Mouse (Mus musculus): ENCODE results near the gene Erbb4. TPM values are rescaled to one million over a fixed set of nuclear protein-coding genes. Genes with fewer than 3 reads are reported as not detected.
A peak's percentile ranks its signal among the peaks of the same experiment; 100 is the strongest.

The Erbb4 gene
- polyA plus RNA-seq, 1 experiment from 2014 or later: 12.8 TPM

DNA sequence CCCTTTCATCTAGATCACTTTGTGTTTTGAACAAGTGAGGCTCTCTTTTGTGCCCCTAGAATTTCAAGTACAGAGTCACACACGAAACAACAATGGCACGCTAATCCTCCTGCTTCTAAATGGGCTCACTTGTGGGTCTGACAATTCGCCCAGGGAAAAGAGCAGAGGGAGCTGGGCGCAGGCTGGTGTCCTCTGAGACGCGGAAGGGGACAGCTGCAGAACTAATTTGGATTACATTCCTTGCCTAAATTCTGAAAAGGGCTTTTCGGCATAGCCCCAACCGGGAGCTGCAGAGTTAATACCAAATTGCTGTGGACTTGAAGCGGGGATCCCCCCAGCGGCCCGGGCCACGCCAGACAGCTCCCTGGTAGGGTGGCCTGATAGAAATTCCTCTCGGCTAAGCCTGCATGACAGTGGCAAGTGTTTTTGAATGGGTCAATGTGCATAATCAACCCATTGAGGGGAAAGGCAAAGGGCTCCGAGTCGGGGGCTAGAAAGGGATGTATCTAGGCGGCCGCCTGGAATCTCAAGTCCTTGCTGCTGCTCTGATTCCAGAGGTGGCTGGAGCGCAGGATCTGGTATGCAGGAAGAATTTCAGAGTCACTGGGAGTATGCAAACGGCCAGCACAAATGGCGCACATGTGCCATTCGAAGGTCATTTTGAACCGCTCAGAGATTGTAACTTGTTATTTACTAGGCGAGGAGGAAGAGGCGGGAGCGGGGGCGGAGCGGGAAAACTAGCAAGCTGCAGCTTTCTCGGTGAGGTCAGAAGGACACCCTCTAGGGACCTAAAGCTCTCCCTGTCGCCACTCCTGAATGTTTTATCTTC lies 2.2 kb downstream of the Erbb4 start:
- Histone ChIP-seq H3K4me1 (peaks cover 32% of the 10 kb centered on the region), H3K36me3 (no peaks in the 10 kb centered on the region), H3K9ac (replicated peaks) (peak overlapping the region; percentile 70), H3K4me2 (peak overlapping the region; percentile 91), H3K27me3 (replicated peaks) (no peaks in the 10 kb centered on the region; the same call in 1 of the 2 replicates), H3K27ac (replicated peaks) (peak overlapping the region; percentile 78), H3K4me3 (replicated peaks) (peak overlapping the region; percentile 79), H3K9me3 (replicated peaks) (no peaks in the 10 kb centered on the region)
- ATAC-seq (ENCODE audit: low FRiP score): no peak
- WGBS: under 1% methylated on average over 29 of the region's 29 CpGs

DNA sequence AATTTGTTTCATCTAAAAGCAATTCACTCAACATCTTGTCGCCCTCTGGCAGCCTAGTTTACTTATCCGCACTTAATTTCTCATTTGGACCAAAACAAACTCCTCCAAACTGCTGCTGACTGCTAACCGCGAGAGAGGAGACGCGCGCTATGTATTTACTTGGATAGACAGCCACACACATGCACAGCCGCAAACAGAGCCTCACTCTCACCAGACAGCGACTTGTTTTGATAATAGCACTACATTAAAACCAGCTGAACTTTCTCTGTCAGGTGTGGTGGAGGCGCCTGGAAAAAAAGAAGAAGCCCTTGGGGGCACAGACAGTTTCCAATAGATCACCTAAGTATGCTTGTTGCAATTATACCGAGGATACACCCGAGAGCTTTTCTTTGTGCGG lies 2.8 kb downstream of the Erbb4 start:
- WGBS: under 1% methylated on average over 13 of the region's 13 CpGs
- peaks cover 32% of the 10 kb centered on the region for H3K4me1 ChIP-seq
- no peaks in the 10 kb centered on the region for H3K9me3 ChIP-seq (replicated peaks)
- H3K27ac ChIP-seq (replicated peaks): peak overlapping the region; percentile 78
- H3K4me2 ChIP-seq: peak overlapping the region; percentile 91
- H3K9ac ChIP-seq (replicated peaks): peak overlapping the region; percentile 70
- no peaks in the 10 kb centered on the region; the same call in 1 of the 2 replicates for H3K27me3 ChIP-seq (replicated peaks)
- H3K4me3 ChIP-seq (replicated peaks): peak overlapping the region; percentile 79
- no peak for ATAC-seq (ENCODE audit: low FRiP score)
- H3K36me3 ChIP-seq: no peaks in the 10 kb centered on the region

DNA sequence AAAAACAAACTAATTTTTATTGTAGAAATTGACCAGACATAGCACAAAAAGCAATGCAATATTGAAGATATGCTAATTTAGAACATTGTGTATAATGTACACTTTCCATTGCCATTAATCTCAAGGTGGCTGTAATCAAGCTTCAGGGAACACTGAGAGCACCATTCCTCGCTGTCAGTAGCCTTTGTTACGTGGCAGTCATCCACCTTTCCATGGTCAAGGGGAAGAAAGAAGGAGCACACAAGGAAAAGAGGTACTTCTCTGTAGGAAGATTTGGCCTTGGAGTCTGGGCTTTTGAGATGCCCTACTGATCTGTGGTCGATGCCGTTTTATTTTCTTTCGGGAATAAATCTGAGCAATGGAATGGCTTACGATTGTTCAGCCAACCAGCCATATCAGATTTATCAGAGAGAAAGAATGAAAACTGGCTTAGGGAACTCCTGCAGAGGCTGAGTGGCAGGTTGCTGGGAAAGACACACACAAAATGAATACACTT lies 4.6 kb downstream of the Erbb4 start:
- Histone ChIP-seq H3K27me3 (replicated peaks) (no peaks in the 10 kb centered on the region), H3K4me3 (replicated peaks) (0 out of 2 replicates have a peak overlapping the region, but pooled peaks have one; percentile 8), H3K36me3 (no peaks in the 10 kb centered on the region), H3K9me3 (replicated peaks) (no peaks in the 10 kb centered on the region), H3K4me2 (peak overlapping the region; percentile 40), H3K4me1 (peaks cover 28% of the 10 kb centered on the region), H3K9ac (replicated peaks) (no peak overlapping the region), H3K27ac (replicated peaks) (no peak overlapping the region)
- no peak for ATAC-seq (ENCODE audit: low FRiP score)
- 41% methylated on average over 6 of the region's 6 CpGs for WGBS

DNA sequence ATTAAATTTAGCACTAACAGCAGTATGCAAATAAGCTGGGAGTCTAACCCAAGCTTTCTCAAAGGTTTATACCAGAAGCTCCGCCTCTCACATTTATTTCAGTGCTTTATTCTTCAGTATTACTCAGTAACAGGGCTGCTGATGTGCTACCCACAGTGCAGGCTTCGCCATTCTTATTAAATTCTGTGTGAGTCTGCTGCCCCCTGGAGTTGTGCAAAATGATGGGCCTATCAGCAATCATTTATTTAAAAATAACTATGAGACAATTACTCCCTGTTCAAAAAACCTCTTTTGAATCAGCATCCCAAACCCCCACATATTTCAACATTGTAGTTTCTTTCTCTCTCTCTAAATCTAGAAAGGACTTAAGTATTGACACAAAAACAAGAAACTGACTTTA lies 6.2 kb downstream of the Erbb4 start:
- Histone ChIP-seq H3K27me3 (replicated peaks) (no peaks in the 10 kb centered on the region), H3K9me3 (replicated peaks) (no peaks in the 10 kb centered on the region), H3K4me3 (replicated peaks) (no peak overlapping the region), H3K9ac (replicated peaks) (no peak overlapping the region), H3K36me3 (no peaks in the 10 kb centered on the region), H3K4me2 (no peak overlapping the region), H3K4me1 (peaks cover 21% of the 10 kb centered on the region), H3K27ac (replicated peaks) (no peak overlapping the region)
- WGBS: 73% methylated on average over 2 of the region's 2 CpGs
- no peak for ATAC-seq (ENCODE audit: low FRiP score)

GRCm38 (mm10) chr1:69093052-69093451 lies 14.8 kb downstream of the Erbb4 start:
- Histone ChIP-seq H3K27me3 (replicated peaks) (no peaks in the 10 kb centered on the region), H3K4me2 (no peak overlapping the region), H3K4me3 (replicated peaks) (no peak overlapping the region), H3K36me3 (no peaks in the 10 kb centered on the region), H3K9me3 (replicated peaks) (no peaks in the 10 kb centered on the region), H3K27ac (replicated peaks) (no peak overlapping the region), H3K9ac (replicated peaks) (no peak overlapping the region), H3K4me1 (no peaks in the 10 kb centered on the region)
- 57% methylated on average over 3 of the region's 3 CpGs for WGBS
- no peak for ATAC-seq (ENCODE audit: low FRiP score)

GRCm38 (mm10) chr1:69089331-69089730 lies 18.5 kb downstream of the Erbb4 start:
- Histone ChIP-seq H3K36me3 (no peaks in the 10 kb centered on the region), H3K27ac (replicated peaks) (no peak overlapping the region), H3K4me3 (replicated peaks) (no peak overlapping the region), H3K27me3 (replicated peaks) (no peaks in the 10 kb centered on the region), H3K9me3 (replicated peaks) (no peaks in the 10 kb centered on the region), H3K4me2 (no peak overlapping the region), H3K9ac (replicated peaks) (no peak overlapping the region), H3K4me1 (no peaks in the 10 kb centered on the region)
- 76% methylated on average over 1 of the region's 1 CpGs for WGBS
- ATAC-seq (ENCODE audit: low FRiP score): no peak

DNA sequence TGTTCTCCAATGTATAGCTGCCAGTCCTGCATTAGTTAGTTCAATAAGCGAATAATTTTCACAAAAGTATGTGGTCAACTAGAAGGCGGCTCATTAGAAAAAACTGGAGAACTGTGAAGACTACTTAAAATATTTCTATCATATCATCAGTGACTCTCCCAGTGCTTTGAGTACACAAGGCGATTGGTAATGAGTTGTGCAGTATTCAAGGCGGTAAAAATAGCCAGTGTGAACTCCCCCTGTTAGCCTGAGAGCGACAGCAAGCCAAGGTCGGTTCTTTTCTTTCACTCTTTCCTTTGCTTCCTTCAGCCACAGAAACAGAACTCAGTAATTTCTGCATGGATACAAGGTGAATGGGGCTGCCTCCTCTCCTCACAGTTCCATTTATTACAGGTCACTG lies 22.1 kb downstream of the Erbb4 start:
- 73% methylated on average over 6 of the region's 6 CpGs for WGBS
- Histone ChIP-seq H3K9ac (replicated peaks) (no peak overlapping the region), H3K27me3 (replicated peaks) (no peaks in the 10 kb centered on the region), H3K36me3 (no peaks in the 10 kb centered on the region), H3K4me1 (no peaks in the 10 kb centered on the region), H3K27ac (replicated peaks) (no peak overlapping the region), H3K9me3 (replicated peaks) (no peaks in the 10 kb centered on the region), H3K4me3 (replicated peaks) (no peak overlapping the region), H3K4me2 (no peak overlapping the region)
- no peak for ATAC-seq (ENCODE audit: low FRiP score)

GRCm38 (mm10) chr1:69048918-69049317 lies 58.9 kb downstream of the Erbb4 start:
- no peak overlapping the region for H3K4me2 ChIP-seq
- WGBS: 85% methylated on average over 4 of the region's 4 CpGs
- no peak overlapping the region for H3K4me3 ChIP-seq (replicated peaks)
- no peak for ATAC-seq (ENCODE audit: low FRiP score)
- no peaks in the 10 kb centered on the region for H3K27me3 ChIP-seq (replicated peaks)
- no peaks in the 10 kb centered on the region for H3K4me1 ChIP-seq
- H3K27ac ChIP-seq (replicated peaks): no peak overlapping the region
- no peak overlapping the region for H3K9ac ChIP-seq (replicated peaks)
- no peaks in the 10 kb centered on the region for H3K9me3 ChIP-seq (replicated peaks)
- H3K36me3 ChIP-seq: no peaks in the 10 kb centered on the region

GRCm38 (mm10) chr1:69046228-69046978 lies 61.5 kb downstream of the Erbb4 start:
- Histone ChIP-seq H3K27ac (replicated peaks) (no peak overlapping the region), H3K4me1 (no peaks in the 10 kb centered on the region), H3K36me3 (no peaks in the 10 kb centered on the region), H3K9ac (replicated peaks) (no peak overlapping the region), H3K9me3 (replicated peaks) (no peaks in the 10 kb centered on the region), H3K4me3 (replicated peaks) (no peak overlapping the region), H3K4me2 (no peak overlapping the region), H3K27me3 (replicated peaks) (no peaks in the 10 kb centered on the region)
- ATAC-seq (ENCODE audit: low FRiP score): no peak
- 56% methylated on average over 11 of the region's 11 CpGs for WGBS

- H3K27ac ChIP-seq (replicated peaks): no peak overlapping the region
- H3K9me3 ChIP-seq (replicated peaks): no peaks in the 10 kb centered on the region
- no peak overlapping the region for H3K4me3 ChIP-seq (replicated peaks)
- 26% methylated on average over 5 of the region's 5 CpGs for WGBS
- 0 out of 2 replicates have a peak, but pooled peaks cover 3% of the 10 kb centered on the region for H3K4me1 ChIP-seq
- H3K4me2 ChIP-seq: no peak overlapping the region
- H3K27me3 ChIP-seq (replicated peaks): no peaks in the 10 kb centered on the region
- no peak for ATAC-seq (ENCODE audit: low FRiP score)
- no peaks in the 10 kb centered on the region for H3K36me3 ChIP-seq
- H3K9ac ChIP-seq (replicated peaks): no peak overlapping the region
Measured at GRCm38 (mm10) chr1:69027816-69028215, 80.0 kb downstream of the Erbb4 start.

DNA sequence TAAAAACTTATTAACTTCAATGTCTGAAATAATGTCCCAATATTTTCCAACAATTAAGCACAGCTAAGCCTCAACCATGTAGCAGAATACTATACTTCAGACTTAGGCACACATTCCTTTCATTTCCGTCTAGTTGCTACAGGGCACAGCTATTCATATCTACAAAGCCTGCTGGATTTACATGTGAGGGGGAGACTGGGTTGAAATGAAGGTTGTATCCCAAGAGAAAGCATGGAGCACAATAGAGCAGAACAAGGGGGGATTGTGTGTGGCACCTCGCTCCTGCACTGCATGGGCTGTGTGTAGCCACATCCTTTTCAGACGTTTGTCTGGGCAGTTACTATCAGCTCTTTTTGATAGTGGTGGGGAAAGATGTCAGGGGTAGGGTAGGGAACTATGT lies 83.0 kb downstream of the Erbb4 start:
- Histone ChIP-seq H3K27me3 (replicated peaks) (no peaks in the 10 kb centered on the region), H3K36me3 (no peaks in the 10 kb centered on the region), H3K4me2 (no peak overlapping the region), H3K4me3 (replicated peaks) (no peak overlapping the region), H3K9ac (replicated peaks) (no peak overlapping the region), H3K27ac (replicated peaks) (no peak overlapping the region), H3K4me1 (0 out of 2 replicates have a peak, but pooled peaks cover 3% of the 10 kb centered on the region), H3K9me3 (replicated peaks) (no peaks in the 10 kb centered on the region)
- ATAC-seq (ENCODE audit: low FRiP score): peak; percentile 41; the same call in 1 of the 2 replicates
- WGBS: 22% methylated on average over 3 of the region's 3 CpGs

All from neural tube, embryonic 15.5 days (tissue).